Mouse (Mus musculus) liver, embryonic 11.5 days (tissue): ENCODE measurements at regions not wholly inside any gene's neighbourhood (a gene's known extent, or its start where the extent isn't known, plus 50 kb on each side); places are given as distances from the start of the nearest gene placed in this dataset.

Experiments used
- ATAC-seq: fragments of 200-750 bp; cut with Nextera tagmentation; replicated peaks from 2 replicates; pipeline ENCODE4 v1.8.0; 2017; ENCODE audit warnings: moderate number of reproducible peaks, mild to moderate bottlenecking, moderate TSS enrichment, moderate library complexity; ENCODE audit not compliant: low FRiP score
- DNase-seq: peaks from one replicate; pipeline ENCODE4 v3.0.0-alpha.2; 2017; ENCODE audit warnings: low spot score
- H3K27ac ChIP-seq: fragments of 300-500 bp; sonication (generic); 2 replicates; pipeline ENCODE4 v1.5.1; 2014; ENCODE audit warnings: mild to moderate bottlenecking, low read depth, low read length, control low read depth
- H3K27me3 ChIP-seq: fragments of 300-500 bp; sonication (generic); replicated peaks from 2 replicates; pipeline ENCODE4 v1.6.1; 2014; ENCODE audit warnings: low read length, mixed read lengths; ENCODE audit not compliant: control insufficient read depth, insufficient read depth
- H3K36me3 ChIP-seq: fragments of 300-500 bp; sonication (generic); 2 replicates; pipeline ENCODE4 v1.6.1; 2014; ENCODE audit warnings: mild to moderate bottlenecking, low read length, moderate library complexity, mixed read lengths; ENCODE audit not compliant: control insufficient read depth, insufficient read depth
- H3K4me1 ChIP-seq: fragments of 300-500 bp; sonication (generic); replicated peaks from 2 replicates; pipeline ENCODE4 v1.6.1; 2014; ENCODE audit warnings: low read length, mixed read lengths; ENCODE audit not compliant: control insufficient read depth, insufficient read depth
- H3K4me2 ChIP-seq: fragments of 300-500 bp; sonication (generic); 2 replicates; pipeline ENCODE4 v1.6.1; 2014; ENCODE audit warnings: mild to moderate bottlenecking, control low read depth, moderate library complexity
- H3K4me3 ChIP-seq: fragments of 300-500 bp; sonication (generic); 2 replicates; pipeline ENCODE4 v1.5.1; 2014; ENCODE audit warnings: low read depth, low read length, control low read depth
- H3K9ac ChIP-seq: fragments of 300-500 bp; sonication (generic); 2 replicates; pipeline ENCODE4 v1.6.1; 2014; ENCODE audit warnings: low read depth, low read length, control low read depth
- H3K9me3 ChIP-seq: fragments of 300-500 bp; sonication (generic); 2 replicates; pipeline ENCODE4 v1.6.1; 2016; ENCODE audit warnings: low read length, inconsistent platforms, mixed read lengths; ENCODE audit not compliant: control insufficient read depth
- WGBS: fragments of 180-500 bp; shearing (Covaris S2); extraction: QIAGEN DNeasy Blood & Tissue Kit; methylation state at CpG from one replicate; pipeline ENCODE4 v1.1.7; 2014; 5-methylcytosine and 5-hydroxymethylcytosine counted together

DNA sequence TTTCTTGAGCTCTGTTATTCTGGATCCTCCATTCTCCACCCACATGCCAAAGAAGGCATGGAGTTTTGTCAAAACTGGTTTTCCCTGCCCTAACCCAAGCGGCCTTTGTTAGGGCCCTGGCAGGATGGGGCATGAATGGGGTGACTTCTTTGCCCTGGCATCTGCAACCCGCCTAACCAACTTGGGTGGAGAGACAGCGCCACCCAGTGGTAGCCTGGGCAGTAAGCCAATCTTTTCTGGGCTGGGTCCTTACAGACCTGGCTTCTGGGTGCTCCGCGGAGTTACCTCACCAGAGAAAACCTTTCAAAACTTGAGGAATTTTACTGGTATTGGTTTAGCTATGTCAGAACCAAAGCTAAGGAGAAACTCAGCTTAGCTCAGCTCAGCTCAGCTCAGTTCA lies 51.8 kb upstream of the Pja1 start:
- Histone ChIP-seq H3K36me3 (no peaks in the 10 kb centered on the region), H3K4me1 (no peaks in the 10 kb centered on the region), H3K4me2 (no peak overlapping the region), H3K27ac (no peak overlapping the region), H3K27me3 (peaks cover 38% of the 10 kb centered on the region), H3K9me3 (no peaks in the 10 kb centered on the region), H3K9ac (no peak overlapping the region), H3K4me3 (no peak overlapping the region)
- 15% methylated on average over 5 of the region's 5 CpGs for WGBS
- DNase-seq (peak; percentile 54), ATAC-seq (no peak)

DNA sequence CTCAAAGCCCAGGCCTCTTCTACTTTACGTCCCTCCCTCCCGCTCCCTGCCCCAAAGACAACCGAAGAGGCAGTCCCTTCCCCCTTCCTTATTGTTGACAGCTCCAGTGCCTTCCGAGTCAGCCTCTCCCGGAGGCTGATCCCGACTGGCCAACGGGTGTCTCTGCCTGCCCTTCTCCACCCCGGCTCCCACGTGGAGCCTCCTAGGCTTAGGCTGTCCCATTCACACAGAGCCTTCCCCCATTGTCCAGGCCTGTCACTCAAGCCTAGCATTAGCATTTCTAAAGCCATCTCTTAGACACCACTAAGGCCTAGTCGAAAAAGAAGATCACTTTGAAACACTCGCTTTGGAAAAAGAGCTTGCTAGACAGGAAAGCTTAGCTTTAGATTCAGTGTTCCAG lies 51.2 kb upstream of the Pja1 start:
- Histone ChIP-seq H3K4me1 (no peaks in the 10 kb centered on the region), H3K4me3 (no peak overlapping the region), H3K36me3 (no peaks in the 10 kb centered on the region), H3K9ac (no peak overlapping the region), H3K9me3 (no peaks in the 10 kb centered on the region), H3K27ac (no peak overlapping the region), H3K27me3 (peaks cover 38% of the 10 kb centered on the region), H3K4me2 (no peak overlapping the region)
- WGBS, result 51% methylated on average over 11 of the region's 11 CpGs
- DNase-seq, result no peak
- ATAC-seq, result no peak

DNA sequence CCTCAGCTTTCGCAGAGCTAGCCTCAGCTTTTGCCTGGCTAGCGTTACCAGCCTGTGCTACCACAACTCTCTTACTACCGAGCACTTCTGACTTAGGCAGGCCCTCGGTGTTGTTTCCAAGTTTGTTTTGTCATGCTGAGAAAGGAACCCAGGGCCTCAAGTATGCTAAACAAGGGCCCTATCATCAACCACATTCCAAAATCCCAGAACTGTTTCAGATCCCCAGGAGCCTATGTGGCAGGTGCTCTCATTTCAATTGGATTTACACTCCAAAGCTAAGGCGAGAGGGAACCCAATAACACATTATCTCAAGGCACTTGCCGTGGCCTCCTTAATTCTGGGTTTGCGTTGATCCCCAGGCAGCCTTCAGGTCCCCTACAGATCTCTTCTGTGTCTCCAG lies 50.8 kb upstream of the Pja1 start:
- DNase-seq, result no peak
- no peaks in the 10 kb centered on the region for H3K9me3 ChIP-seq
- H3K27ac ChIP-seq, result no peak overlapping the region
- no peak overlapping the region for H3K4me2 ChIP-seq
- H3K9ac ChIP-seq, result no peak overlapping the region
- no peak for ATAC-seq
- H3K4me3 ChIP-seq, result no peak overlapping the region
- 52% methylated on average over 7 of the region's 7 CpGs for WGBS
- no peaks in the 10 kb centered on the region for H3K36me3 ChIP-seq
- H3K27me3 ChIP-seq, result peaks cover 38% of the 10 kb centered on the region
- no peaks in the 10 kb centered on the region for H3K4me1 ChIP-seq
